Mouse (Mus musculus): ENCODE measurements around the gene Abca7. TPM values are rescaled to one million over a fixed set of nuclear protein-coding genes. Genes with fewer than 3 reads are reported as not detected.
"Not testable (repeated sequence)": the region's sequence is repeated elsewhere in the genome, so short reads cannot be mapped to it uniquely, and the experiment has no call there.

The Abca7 gene
- polyA plus RNA-seq, 1 experiment from 2014 or later: 6.3 TPM

GRCm38 (mm10) chr10:80048834-80049233 lies 52.5 kb downstream of the Abca7 start:
- 42% methylated on average over 3 of the region's 3 CpGs for WGBS
- Histone ChIP-seq H3K4me2 (ENCODE audit: low read depth, low read length) (no peak overlapping the region), H3K27ac (ENCODE audit: low read length) (no peak overlapping the region; the same call in 1 of the 2 replicates), H3K4me1 (ENCODE audit: control insufficient read depth, insufficient read depth, low read length) (peaks cover 25% of the 10 kb centered on the region), H3K4me3 (replicated peaks; ENCODE audit: low read length) (no peak overlapping the region), H3K27me3 (ENCODE audit: control insufficient read depth, insufficient read depth, low read length) (no peaks in the 10 kb centered on the region), H3K9ac (ENCODE audit: low read length) (no peak overlapping the region), H3K36me3 (ENCODE audit: control insufficient read depth, insufficient read depth, low read length) (no peaks in the 10 kb centered on the region), H3K9me3 (replicated peaks; ENCODE audit: control insufficient read depth, low read length) (no peaks in the 10 kb centered on the region)
- no peak for ATAC-seq (ENCODE audit: insufficient read depth, low FRiP score)

DNA sequence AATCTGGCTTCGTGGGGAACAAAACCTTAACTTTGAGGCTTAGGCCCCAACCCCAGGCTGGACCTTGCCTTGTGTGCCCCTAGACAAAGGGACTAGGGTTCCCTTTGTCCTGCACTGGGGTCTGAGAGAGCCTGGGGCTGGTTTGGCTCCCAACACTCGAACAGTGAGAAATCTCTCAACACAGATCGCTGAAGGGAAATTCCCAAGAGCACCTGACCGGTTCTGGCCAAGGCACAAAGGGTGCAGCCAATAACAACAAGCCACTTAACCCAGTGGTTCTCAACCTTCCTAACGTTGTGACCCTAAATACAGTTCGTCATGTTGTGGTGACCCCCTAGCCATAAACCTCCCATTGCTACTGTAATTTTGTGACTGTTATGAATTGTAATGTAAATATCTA lies 54.0 kb downstream of the Abca7 start:
- no peak for ATAC-seq (ENCODE audit: insufficient read depth, low FRiP score)
- Histone ChIP-seq H3K36me3 (ENCODE audit: control insufficient read depth, insufficient read depth, low read length) (no peaks in the 10 kb centered on the region), H3K4me1 (ENCODE audit: control insufficient read depth, insufficient read depth, low read length) (peaks cover 32% of the 10 kb centered on the region), H3K27me3 (ENCODE audit: control insufficient read depth, insufficient read depth, low read length) (no peaks in the 10 kb centered on the region), H3K27ac (ENCODE audit: low read length) (peak overlapping the region; percentile 46; the same call in 1 of the 2 replicates), H3K4me3 (replicated peaks; ENCODE audit: low read length) (no peak overlapping the region), H3K4me2 (ENCODE audit: low read depth, low read length) (no peak overlapping the region), H3K9ac (ENCODE audit: low read length) (peak overlapping the region; percentile 43; the same call in 1 of the 2 replicates), H3K9me3 (replicated peaks; ENCODE audit: control insufficient read depth, low read length) (no peaks in the 10 kb centered on the region)
- WGBS: 50% methylated on average over 6 of the region's 6 CpGs

- WGBS: 32% methylated on average over 15 of the region's 15 CpGs
- no peak for ATAC-seq (ENCODE audit: insufficient read depth, low FRiP score)
Measured at GRCm38 (mm10) chr10:80050885-80051617, 54.8 kb downstream of the Abca7 start.

GRCm38 (mm10) chr10:80051618-80052373 lies 55.5 kb downstream of the Abca7 start:
- H3K9me3 ChIP-seq (replicated peaks; ENCODE audit: control insufficient read depth, low read length): no peaks in the 10 kb centered on the region
- peaks cover 6% of the 10 kb centered on the region; the same call in 1 of the 2 replicates for H3K36me3 ChIP-seq (ENCODE audit: control insufficient read depth, insufficient read depth, low read length)
- H3K9ac ChIP-seq (ENCODE audit: low read length): peak overlapping the region; percentile 50
- H3K4me3 ChIP-seq (replicated peaks; ENCODE audit: low read length): no peak overlapping the region
- no peak for ATAC-seq (ENCODE audit: insufficient read depth, low FRiP score)
- peaks cover 40% of the 10 kb centered on the region for H3K4me1 ChIP-seq (ENCODE audit: control insufficient read depth, insufficient read depth, low read length)
- 0 out of 2 replicates have a peak overlapping the region, but pooled peaks have one; percentile 10 for H3K4me2 ChIP-seq (ENCODE audit: low read depth, low read length)
- no peaks in the 10 kb centered on the region for H3K27me3 ChIP-seq (ENCODE audit: control insufficient read depth, insufficient read depth, low read length)
- H3K27ac ChIP-seq (ENCODE audit: low read length): peak overlapping the region; percentile 76
- WGBS: 39% methylated on average over 14 of the region's 14 CpGs

More at GRCm38 (mm10) chr10:80050885-80051617, 54.8 kb downstream of the Abca7 start:
- Histone ChIP-seq H3K36me3 (ENCODE audit: control insufficient read depth, insufficient read depth, low read length) (no peaks in the 10 kb centered on the region), H3K4me1 (ENCODE audit: control insufficient read depth, insufficient read depth, low read length) (peaks cover 40% of the 10 kb centered on the region), H3K4me3 (replicated peaks; ENCODE audit: low read length) (no peak overlapping the region), H3K27me3 (ENCODE audit: control insufficient read depth, insufficient read depth, low read length) (no peaks in the 10 kb centered on the region), H3K9me3 (replicated peaks; ENCODE audit: control insufficient read depth, low read length) (no peaks in the 10 kb centered on the region), H3K9ac (ENCODE audit: low read length) (peak overlapping the region; percentile 43; the same call in 1 of the 2 replicates), H3K27ac (ENCODE audit: low read length) (peak overlapping the region; percentile 76), H3K4me2 (ENCODE audit: low read depth, low read length) (no peak overlapping the region)

- H3K36me3 ChIP-seq (ENCODE audit: control insufficient read depth, insufficient read depth, low read length): peaks cover 6% of the 10 kb centered on the region; the same call in 1 of the 2 replicates
- H3K27me3 ChIP-seq (ENCODE audit: control insufficient read depth, insufficient read depth, low read length): no peaks in the 10 kb centered on the region
- H3K27ac ChIP-seq (ENCODE audit: low read length): peak overlapping the region; percentile 76
- no peak overlapping the region for H3K4me2 ChIP-seq (ENCODE audit: low read depth, low read length)
- peak overlapping the region; percentile 50; the same call in 1 of the 2 replicates for H3K9ac ChIP-seq (ENCODE audit: low read length)
- peaks cover 40% of the 10 kb centered on the region for H3K4me1 ChIP-seq (ENCODE audit: control insufficient read depth, insufficient read depth, low read length)
- no peaks in the 10 kb centered on the region for H3K9me3 ChIP-seq (replicated peaks; ENCODE audit: control insufficient read depth, low read length)
- no peak for ATAC-seq (ENCODE audit: insufficient read depth, low FRiP score)
- 84% methylated on average over 5 of the region's 5 CpGs for WGBS
- no peak overlapping the region for H3K4me3 ChIP-seq (replicated peaks; ENCODE audit: low read length)
Measured at GRCm38 (mm10) chr10:80052374-80052764, 56.1 kb downstream of the Abca7 start.

DNA sequence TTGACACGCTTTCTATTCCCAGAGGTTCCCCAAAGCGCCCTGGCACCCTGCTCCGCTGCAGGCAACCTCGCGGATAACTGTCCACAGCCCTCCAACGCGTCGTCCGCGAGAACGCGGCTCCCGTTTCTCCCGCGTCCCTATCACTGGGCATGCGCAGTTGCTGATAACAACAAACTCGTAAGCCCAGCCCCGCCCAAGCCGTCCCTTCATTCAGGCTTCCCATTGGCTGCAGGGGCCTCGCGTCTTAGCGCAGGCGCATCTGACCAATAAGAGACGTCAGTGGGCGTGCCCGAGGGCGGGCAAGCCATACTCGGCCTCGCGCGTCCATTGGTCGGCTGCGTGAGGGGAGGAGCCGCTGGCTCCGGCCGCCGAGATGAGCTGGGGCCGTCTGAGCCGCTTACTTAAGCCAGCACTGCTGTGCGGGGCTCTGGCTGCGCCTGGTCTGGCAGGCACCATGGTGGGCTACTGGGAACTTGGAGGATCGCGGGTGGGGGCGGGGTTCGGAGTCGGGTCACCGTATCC lies 57.0 kb downstream of the Abca7 start:
- Histone ChIP-seq H3K27me3 (ENCODE audit: control insufficient read depth, insufficient read depth, low read length) (no peaks in the 10 kb centered on the region), H3K27ac (ENCODE audit: low read length) (peak overlapping the region; percentile 98), H3K9me3 (replicated peaks; ENCODE audit: control insufficient read depth, low read length) (no peaks in the 10 kb centered on the region), H3K4me1 (ENCODE audit: control insufficient read depth, insufficient read depth, low read length) (peaks cover 35% of the 10 kb centered on the region), H3K36me3 (ENCODE audit: control insufficient read depth, insufficient read depth, low read length) (peaks cover 13% of the 10 kb centered on the region), H3K9ac (ENCODE audit: low read length) (peak overlapping the region; percentile 98), H3K4me2 (ENCODE audit: low read depth, low read length) (peak overlapping the region; percentile 80), H3K4me3 (replicated peaks; ENCODE audit: low read length) (peak overlapping the region; percentile 85)
- peak; percentile 96 for ATAC-seq (ENCODE audit: insufficient read depth, low FRiP score)
- WGBS: under 1% methylated on average over 47 of the region's 47 CpGs

- ATAC-seq (ENCODE audit: insufficient read depth, low FRiP score): peak; percentile 34; the same call in 1 of the 2 replicates
- H3K9me3 ChIP-seq (replicated peaks; ENCODE audit: control insufficient read depth, low read length): no peaks in the 10 kb centered on the region
- H3K4me1 ChIP-seq (ENCODE audit: control insufficient read depth, insufficient read depth, low read length): peaks cover 31% of the 10 kb centered on the region
- WGBS: under 1% methylated on average over 75 of the region's 77 CpGs
- H3K27me3 ChIP-seq (ENCODE audit: control insufficient read depth, insufficient read depth, low read length): no peaks in the 10 kb centered on the region
- H3K4me2 ChIP-seq (ENCODE audit: low read depth, low read length): peak overlapping the region; percentile 80
- H3K4me3 ChIP-seq (replicated peaks; ENCODE audit: low read length): peak overlapping the region; percentile 85
- H3K36me3 ChIP-seq (ENCODE audit: control insufficient read depth, insufficient read depth, low read length): peaks cover 13% of the 10 kb centered on the region
- peak overlapping the region; percentile 98 for H3K9ac ChIP-seq (ENCODE audit: low read length)
- H3K27ac ChIP-seq (ENCODE audit: low read length): peak overlapping the region; percentile 98
Measured at GRCm38 (mm10) chr10:80053831-80054815, 57.8 kb downstream of the Abca7 start.

DNA sequence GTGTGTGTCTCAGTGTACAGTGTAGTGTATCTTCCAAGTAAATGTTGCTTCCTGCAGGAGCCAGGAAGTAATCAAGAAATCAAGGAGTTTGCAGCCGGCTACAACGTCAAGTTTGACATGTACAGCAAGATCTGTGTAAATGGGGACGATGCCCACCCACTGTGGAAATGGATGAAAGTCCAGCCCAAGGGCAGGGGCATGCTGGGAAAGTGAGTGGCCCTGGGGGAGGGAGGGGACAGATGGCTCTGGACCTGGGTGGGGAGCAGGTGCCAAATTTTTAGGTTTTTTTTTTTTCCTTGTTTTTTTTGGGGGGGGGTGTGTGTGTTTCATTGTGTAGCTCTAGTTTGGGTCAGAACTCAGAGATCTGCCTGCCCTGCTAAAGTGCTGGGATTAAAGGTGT lies 58.6 kb downstream of the Abca7 start:
- H3K36me3 ChIP-seq (ENCODE audit: control insufficient read depth, insufficient read depth, low read length): peaks cover 13% of the 10 kb centered on the region
- WGBS: 17% methylated on average over 3 of the region's 3 CpGs
- H3K27me3 ChIP-seq (ENCODE audit: control insufficient read depth, insufficient read depth, low read length); H3K9me3 ChIP-seq (replicated peaks; ENCODE audit: control insufficient read depth, low read length); ATAC-seq (ENCODE audit: insufficient read depth, low FRiP score): not testable (repeated sequence)
- 0 out of 2 replicates have a peak overlapping the region, but pooled peaks have one; percentile 98 for H3K27ac ChIP-seq (ENCODE audit: low read length)
- H3K4me2 ChIP-seq (ENCODE audit: low read depth, low read length): peak overlapping the region; percentile 80
- peaks cover 31% of the 10 kb centered on the region for H3K4me1 ChIP-seq (ENCODE audit: control insufficient read depth, insufficient read depth, low read length)
- H3K4me3 ChIP-seq (replicated peaks; ENCODE audit: low read length): peak overlapping the region; percentile 85
- peak overlapping the region; percentile 98 for H3K9ac ChIP-seq (ENCODE audit: low read length)
